Mouse (Mus musculus) heart, embryonic 10.5 days (tissue): ENCODE data around the gene Cep97. TPM values are rescaled to one million over a fixed set of nuclear protein-coding genes. Genes with fewer than 3 reads are reported as not detected.
"Not testable (repeated sequence)": the region's sequence is repeated elsewhere in the genome, so short reads cannot be mapped to it uniquely, and the experiment has no call there.

Source experiments
- DNase-seq: peaks from one replicate; pipeline ENCODE4 v3.0.0-alpha.2; 2017; ENCODE audit warnings: low spot score
- H3K27ac ChIP-seq: fragments of 300-500 bp; sonication (generic); 2 replicates; pipeline ENCODE4 v1.5.1; 2016; ENCODE audit warnings: mild to moderate bottlenecking
- H3K27me3 ChIP-seq: fragments of 300-500 bp; sonication (generic); 2 replicates; pipeline ENCODE4 v1.6.1; 2016; ENCODE audit warnings: mild to moderate bottlenecking; ENCODE audit not compliant: poor library complexity, insufficient read depth, severe bottlenecking
- H3K36me3 ChIP-seq: fragments of 300-500 bp; sonication (generic); 2 replicates; pipeline ENCODE4 v1.6.1; 2016; ENCODE audit warnings: mild to moderate bottlenecking, moderate library complexity
- H3K4me1 ChIP-seq: fragments of 300-500 bp; sonication (generic); 2 replicates; pipeline ENCODE4 v1.6.1; 2016; ENCODE audit warnings: mild to moderate bottlenecking
- H3K4me3 ChIP-seq: fragments of 300-500 bp; sonication (generic); 2 replicates; pipeline ENCODE4 v1.5.1; 2016; ENCODE audit warnings: mild to moderate bottlenecking, moderate library complexity
- H3K9me3 ChIP-seq: fragments of 300-500 bp; sonication (generic); 2 replicates; pipeline ENCODE4 v1.6.1; 2016; ENCODE audit warnings: mild to moderate bottlenecking, moderate library complexity
- WGBS: fragments of 180-500 bp; shearing (Covaris S2); methylation state at CpG from one replicate; pipeline ENCODE4 v1.1.7; 2016; 5-methylcytosine and 5-hydroxymethylcytosine counted together
- polyA plus RNA-seq: library from polyadenylated mRNA; unstranded; fragments of >200 nt; fragmentation: Nextera tagmentation; extraction: Ambion mirVana; gene quantifications from 2 replicates; pipeline ENCODE4 v1.2.1, GENCODE M21; 2016

The Cep97 gene
- polyA plus RNA-seq, 1 experiment from 2014 or later, result 10.3 TPM

DNA sequence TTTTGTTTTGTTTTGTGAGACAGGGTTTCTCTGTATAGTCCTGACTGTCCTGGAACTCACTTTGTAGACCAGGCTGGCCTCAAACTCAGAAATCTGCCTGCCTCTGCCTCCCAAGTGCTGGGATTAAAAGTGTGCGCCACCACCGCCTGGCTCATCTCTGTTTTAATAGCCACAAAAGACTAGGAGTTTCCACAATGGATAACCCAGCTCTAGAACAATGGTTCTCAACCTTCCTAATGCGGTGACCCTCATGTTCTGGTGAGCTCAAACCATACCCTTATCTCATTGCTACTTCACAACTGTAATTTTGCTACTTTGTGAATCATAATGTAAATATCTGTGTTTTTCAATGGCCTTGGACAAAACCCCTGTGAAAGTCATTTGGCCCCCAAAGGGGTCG is 75.2 kb downstream of the Cep97 start:
- not testable (repeated sequence) for H3K27me3 ChIP-seq, H3K27ac ChIP-seq, H3K4me3 ChIP-seq, H3K36me3 ChIP-seq, DNase-seq, H3K9me3 ChIP-seq, H3K4me1 ChIP-seq
- WGBS, result 89% methylated on average over 4 of the region's 4 CpGs

DNA sequence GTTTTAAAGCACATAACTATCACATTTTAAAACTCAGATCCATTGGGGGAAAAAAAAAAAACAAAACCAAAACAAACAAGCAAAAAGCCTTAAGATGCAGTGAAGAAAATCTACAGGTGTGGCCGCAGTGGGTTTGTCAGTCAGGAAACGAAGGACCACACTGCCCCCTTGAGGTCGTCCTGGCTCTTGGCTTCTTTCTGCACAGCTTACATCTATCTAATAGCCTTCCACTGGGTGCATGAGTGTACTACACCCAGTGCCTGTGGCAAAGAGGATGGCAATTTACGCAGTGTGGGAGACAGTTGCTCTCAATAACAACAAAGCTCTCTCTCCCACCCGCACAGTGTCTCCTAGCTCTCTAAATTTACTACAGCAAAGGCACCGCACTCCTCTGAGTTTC is 76.2 kb downstream of the Cep97 start:
- Histone ChIP-seq H3K4me3 (no peak overlapping the region), H3K27ac (no peak overlapping the region), H3K9me3 (no peaks in the 10 kb centered on the region), H3K4me1 (no peaks in the 10 kb centered on the region), H3K36me3 (peaks cover 9% of the 10 kb centered on the region; the same call in 1 of the 2 replicates), H3K27me3 (no peaks in the 10 kb centered on the region)
- 59% methylated on average over 6 of the region's 6 CpGs for WGBS
- DNase-seq, result no peak

DNA sequence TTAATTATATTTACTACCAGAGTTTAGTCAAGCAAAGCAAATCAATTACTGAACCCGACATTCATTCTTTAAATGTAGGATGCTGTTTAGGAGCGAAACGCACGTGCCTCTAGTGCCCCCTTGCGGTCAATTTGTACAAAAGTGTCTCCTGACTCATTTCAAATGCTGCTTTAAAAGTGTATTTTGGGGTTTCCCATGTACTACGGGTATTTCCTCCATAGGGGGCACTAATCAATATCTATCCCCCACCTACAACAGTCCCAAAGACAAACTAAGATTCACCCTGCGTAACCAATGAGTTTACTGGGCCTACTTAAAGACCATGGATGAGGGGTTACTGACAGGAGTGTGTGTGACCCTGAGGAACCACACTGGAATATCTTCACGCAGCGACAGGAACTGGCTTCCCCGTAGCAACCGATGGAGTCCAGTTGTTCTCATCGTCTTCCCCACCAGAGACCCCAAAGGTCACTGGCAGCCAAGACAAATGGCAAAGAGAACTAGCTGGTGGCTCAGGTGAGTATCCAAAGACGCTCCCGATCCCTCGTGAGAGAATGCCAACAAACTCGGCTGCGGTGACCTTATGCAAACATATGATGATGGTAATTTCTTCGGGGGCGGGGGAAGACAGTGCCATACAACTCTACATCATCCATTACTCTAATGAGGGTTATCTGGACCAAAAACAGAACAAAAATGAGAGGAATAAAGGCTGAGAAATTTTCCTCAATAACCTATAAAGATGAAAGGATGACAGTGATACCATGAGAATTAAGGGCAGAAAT is 81.5 kb downstream of the Cep97 start:
- Histone ChIP-seq H3K27me3 (no peaks in the 10 kb centered on the region), H3K4me3 (no peak overlapping the region), H3K27ac (no peak overlapping the region), H3K36me3 (peaks cover 9% of the 10 kb centered on the region; the same call in 1 of the 2 replicates), H3K9me3 (no peaks in the 10 kb centered on the region), H3K4me1 (no peaks in the 10 kb centered on the region)
- 57% methylated on average over 19 of the region's 19 CpGs for WGBS
- DNase-seq, result peak; percentile 80

DNA sequence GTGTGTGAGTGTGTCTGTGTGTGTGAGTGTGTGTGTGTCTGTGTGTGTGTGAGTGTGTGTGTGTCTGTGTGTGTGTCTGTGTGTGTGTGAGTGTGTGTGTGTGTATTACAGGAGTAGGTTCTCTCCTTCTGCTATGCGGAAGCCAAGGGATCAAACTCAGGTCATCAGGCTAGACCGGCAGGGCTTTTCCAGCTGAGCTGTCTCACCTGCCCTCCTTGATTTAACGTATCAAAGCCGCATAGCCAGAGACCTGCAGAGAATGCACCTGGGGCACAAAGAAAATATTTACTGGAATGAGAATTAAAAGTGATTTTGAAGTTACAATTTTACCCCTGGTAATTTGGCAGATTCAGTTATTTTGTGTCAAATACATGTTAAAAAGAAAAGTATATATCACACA is 82.1 kb downstream of the Cep97 start:
- Histone ChIP-seq H3K27me3 (no peaks in the 10 kb centered on the region), H3K27ac (no peak overlapping the region), H3K4me1 (no peaks in the 10 kb centered on the region), H3K36me3 (peaks cover 9% of the 10 kb centered on the region; the same call in 1 of the 2 replicates), H3K4me3 (no peak overlapping the region), H3K9me3 (no peaks in the 10 kb centered on the region)
- 64% methylated on average over 4 of the region's 4 CpGs for WGBS
- DNase-seq, result no peak

DNA sequence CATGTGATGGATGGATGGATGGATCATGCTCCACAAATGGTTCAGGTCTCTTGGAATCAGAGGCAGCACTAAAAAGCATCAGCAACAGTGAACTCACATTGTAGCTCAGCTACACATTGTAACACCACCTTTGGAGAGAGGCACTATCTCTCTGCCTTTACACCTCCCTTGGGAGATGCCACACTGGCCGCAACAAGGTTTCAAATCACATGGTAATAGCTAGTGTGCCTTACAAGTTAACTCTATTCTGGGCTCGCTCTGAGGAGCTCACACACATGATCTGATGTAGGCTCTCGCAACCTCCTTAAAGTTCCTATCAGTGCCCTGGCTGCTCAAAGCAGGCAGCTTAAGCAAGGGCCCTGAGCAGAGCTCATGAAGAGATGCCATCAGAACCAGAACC is 84.2 kb downstream of the Cep97 start:
- no peaks in the 10 kb centered on the region for H3K4me1 ChIP-seq
- 78% methylated on average over 3 of the region's 3 CpGs for WGBS
- H3K36me3 ChIP-seq, result peaks cover 5% of the 10 kb centered on the region; the same call in 1 of the 2 replicates
- no peaks in the 10 kb centered on the region for H3K9me3 ChIP-seq
- no peaks in the 10 kb centered on the region for H3K27me3 ChIP-seq
- H3K4me3 ChIP-seq, result no peak overlapping the region
- DNase-seq, result no peak
- no peak overlapping the region for H3K27ac ChIP-seq

Other genes with a start within 250 kb of the Cep97 start
- gene Nfkbiz, start 96.0 kb downstream of the Cep97 start, polyA plus RNA-seq, result 1.7 and 3.1 TPM in 2 replicates
- gene Nxpe3, start 39.6 kb downstream of the Cep97 start, polyA plus RNA-seq, result 0.58 and 0.95 TPM in 2 replicates
- 571 and 684 TPM in 2 replicates for gene Rpl24, start 31.4 kb upstream of the Cep97 start, polyA plus RNA-seq
- 14.3 and 14.6 TPM in 2 replicates for gene Zbtb11, start 39.0 kb upstream of the Cep97 start, polyA plus RNA-seq
- gene Pcnp, start 94.9 kb upstream of the Cep97 start, polyA plus RNA-seq, result 187 and 211 TPM in 2 replicates
- 24.8 and 30.2 TPM in 2 replicates for gene Trmt10c, start 103.0 kb upstream of the Cep97 start, polyA plus RNA-seq
- 22.4 and 23.3 TPM in 2 replicates for gene Senp7, start 113.5 kb upstream of the Cep97 start, polyA plus RNA-seq